Mouse (Mus musculus): ENCODE results near the gene Nr2c1. TPM values are rescaled to one million over a fixed set of nuclear protein-coding genes. Genes with fewer than 3 reads are reported as not detected.

The Nr2c1 gene
- polyA plus RNA-seq, 1 experiment from 2014 or later, result 6.4 TPM

DNA sequence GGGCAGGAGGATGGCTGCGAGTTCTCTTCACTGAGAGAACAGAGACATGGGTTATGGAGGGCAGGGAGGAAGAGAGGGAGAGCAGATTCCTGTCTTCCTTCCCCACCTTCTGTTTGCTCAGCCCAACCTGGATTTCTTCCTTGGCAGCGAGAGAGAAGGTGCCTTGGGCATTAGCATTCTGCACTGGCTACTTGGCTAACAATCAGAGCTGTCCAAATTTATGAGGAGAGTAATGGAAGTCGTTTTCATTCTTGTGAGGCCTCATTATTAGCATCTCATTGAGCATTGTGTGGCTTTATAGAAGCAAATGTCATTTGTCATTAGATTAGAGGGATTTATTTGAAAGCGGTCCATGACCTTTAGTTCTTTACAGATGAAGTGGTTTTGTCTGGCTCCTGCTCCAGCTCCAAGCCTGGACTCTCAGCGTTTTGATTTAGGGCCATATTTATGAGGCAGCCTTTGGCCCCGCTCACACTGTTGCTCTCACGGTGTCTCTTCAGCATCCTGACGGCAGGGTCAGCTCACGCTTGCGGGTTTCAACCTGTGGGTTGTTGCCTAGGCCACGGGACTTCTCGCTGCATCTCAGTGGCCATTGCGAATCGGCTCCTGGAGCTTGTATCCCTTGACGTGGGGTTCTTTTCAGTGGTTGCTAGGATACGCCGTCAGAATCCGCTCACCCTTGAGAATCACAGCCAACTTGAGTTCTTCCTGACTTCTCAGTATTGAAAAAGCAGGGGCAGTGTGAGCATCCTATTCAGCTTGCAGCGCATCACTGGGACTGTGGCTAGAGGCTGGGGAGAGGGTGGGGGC lies 82.6 kb downstream of the Nr2c1 start:
- Histone ChIP-seq H3K9me3 (no peaks in the 10 kb centered on the region), H3K36me3 (no peaks in the 10 kb centered on the region), H3K4me3 (no peak overlapping the region), H3K9ac (no peak overlapping the region), H3K27me3 (no peaks in the 10 kb centered on the region), H3K4me1 (replicated peaks) (peaks cover 23% of the 10 kb centered on the region), H3K27ac (replicated peaks) (peak overlapping the region; percentile 75), H3K4me2 (peak overlapping the region; percentile 40)
- peak; percentile 94 for ATAC-seq (ENCODE audit: low FRiP score, low read depth)
- 11% methylated on average over 19 of the region's 19 CpGs for WGBS

DNA sequence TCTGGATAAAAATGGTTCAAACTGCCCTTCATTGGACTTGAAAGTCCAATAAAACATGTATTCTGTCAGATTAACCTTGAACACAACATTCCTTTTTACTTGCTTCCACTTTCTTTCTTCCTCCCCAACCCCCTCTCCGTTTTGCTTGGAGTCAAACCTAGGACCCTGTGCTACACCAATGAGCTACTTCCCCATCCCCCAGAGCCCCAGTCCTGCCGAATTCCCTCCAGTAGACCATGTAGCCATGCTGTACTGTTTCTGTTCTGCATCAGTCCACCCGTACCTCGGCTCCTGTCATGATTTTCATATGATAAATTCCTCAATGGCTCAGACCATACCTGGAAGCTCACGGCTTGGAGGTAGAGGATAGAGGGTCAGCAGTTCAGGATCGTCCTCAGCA lies 83.2 kb downstream of the Nr2c1 start:
- peak; percentile 63; the same call in 1 of the 2 replicates for ATAC-seq (ENCODE audit: low FRiP score, low read depth)
- no peaks in the 10 kb centered on the region for H3K27me3 ChIP-seq
- no peaks in the 10 kb centered on the region for H3K9me3 ChIP-seq
- peaks cover 23% of the 10 kb centered on the region for H3K4me1 ChIP-seq (replicated peaks)
- 32% methylated on average over 6 of the region's 6 CpGs for WGBS
- peak overlapping the region; percentile 75 for H3K27ac ChIP-seq (replicated peaks)
- H3K36me3 ChIP-seq, result no peaks in the 10 kb centered on the region
- H3K9ac ChIP-seq, result no peak overlapping the region
- peak overlapping the region; percentile 40 for H3K4me2 ChIP-seq
- no peak overlapping the region for H3K4me3 ChIP-seq

DNA sequence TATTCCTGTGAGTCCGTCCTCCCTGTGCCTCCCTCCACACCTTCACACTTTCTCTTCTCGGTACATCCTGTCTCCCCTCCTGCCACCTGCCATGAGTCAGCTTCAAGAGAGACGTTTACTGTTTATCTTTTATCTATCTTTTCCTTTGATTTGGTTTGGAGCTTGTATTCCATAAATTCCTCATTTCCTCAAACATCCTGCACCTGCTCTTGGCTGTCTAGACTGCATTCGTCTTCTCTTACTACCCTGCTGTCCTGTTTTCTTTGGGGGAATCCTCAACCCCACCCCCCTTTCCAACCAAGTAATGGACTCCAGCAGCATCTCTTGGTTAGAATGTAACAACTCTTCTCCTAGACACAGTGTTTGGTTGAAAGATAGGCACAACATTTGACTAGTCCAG lies 87.4 kb downstream of the Nr2c1 start:
- peaks cover 20% of the 10 kb centered on the region for H3K4me1 ChIP-seq (replicated peaks)
- no peaks in the 10 kb centered on the region for H3K27me3 ChIP-seq
- 61% methylated on average over 4 of the region's 4 CpGs for WGBS
- H3K36me3 ChIP-seq, result no peaks in the 10 kb centered on the region
- no peak overlapping the region for H3K9ac ChIP-seq
- H3K4me2 ChIP-seq, result no peak overlapping the region
- H3K9me3 ChIP-seq, result no peaks in the 10 kb centered on the region
- no peak overlapping the region for H3K4me3 ChIP-seq
- ATAC-seq (ENCODE audit: low FRiP score, low read depth), result no peak
- no peak overlapping the region for H3K27ac ChIP-seq (replicated peaks)

DNA sequence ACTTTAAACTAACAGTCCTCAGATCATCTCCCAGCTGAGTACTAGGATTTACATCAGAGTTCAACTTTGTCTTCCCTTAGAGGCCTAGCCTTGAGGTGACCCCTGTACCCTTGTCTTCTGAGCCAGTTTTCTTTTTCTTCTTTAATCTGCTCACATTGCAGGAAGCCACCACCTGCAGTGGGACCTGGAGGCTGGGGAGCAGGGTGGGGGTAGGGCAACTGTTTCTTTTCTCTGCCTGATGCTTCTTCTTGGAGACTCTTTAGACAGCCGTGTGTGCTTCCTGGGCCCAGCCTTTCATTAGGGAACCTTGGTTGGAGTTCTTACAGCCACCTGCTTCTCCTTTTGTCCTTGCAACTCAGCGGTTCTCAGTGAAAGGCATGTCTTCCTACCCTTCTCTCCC lies 93.5 kb downstream of the Nr2c1 start:
- H3K4me3 ChIP-seq, result no peak overlapping the region
- no peak overlapping the region for H3K4me2 ChIP-seq
- no peaks in the 10 kb centered on the region for H3K9me3 ChIP-seq
- H3K36me3 ChIP-seq, result no peaks in the 10 kb centered on the region
- no peak for ATAC-seq (ENCODE audit: low FRiP score, low read depth)
- no peak overlapping the region for H3K27ac ChIP-seq (replicated peaks)
- H3K4me1 ChIP-seq (replicated peaks), result no peaks in the 10 kb centered on the region
- no peaks in the 10 kb centered on the region for H3K27me3 ChIP-seq
- no peak overlapping the region for H3K9ac ChIP-seq
- WGBS, result 62% methylated on average over 2 of the region's 2 CpGs

Other genes starting within 250 kb of the Nr2c1 start
- 51.3 and 55.3 TPM in 2 replicates for gene Vezt, start 112.2 kb upstream of the Nr2c1 start, polyA plus RNA-seq (2015; fragmentation: Nextera tagmentation; extraction: Ambion mirVana)
- 2.4 and 3.0 TPM in 2 replicates for gene Fgd6, start 112.0 kb upstream of the Nr2c1 start, polyA plus RNA-seq (2015; fragmentation: Nextera tagmentation; extraction: Ambion mirVana)
- 361 and 385 TPM in 2 replicates for gene Ndufa12, start 50.7 kb downstream of the Nr2c1 start, polyA plus RNA-seq (2015; fragmentation: Nextera tagmentation; extraction: Ambion mirVana)
- gene Gm4792, start 150.7 kb downstream of the Nr2c1 start, polyA plus RNA-seq (2015; fragmentation: Nextera tagmentation; extraction: Ambion mirVana), result 0.74 and 0.93 TPM in 2 replicates
- gene Tmcc3, start 163.9 kb downstream of the Nr2c1 start, polyA plus RNA-seq (2015; fragmentation: Nextera tagmentation; extraction: Ambion mirVana), result 13.6 and 16.9 TPM in 2 replicates